Mouse (Mus musculus) heart, postnatal 0 days (tissue): ENCODE measurements around the gene Pard3. TPM values are rescaled to one million over a fixed set of nuclear protein-coding genes. Genes with fewer than 3 reads are reported as not detected.

Experiments used
- ATAC-seq: fragments of 200-750 bp; cut with Nextera tagmentation; 2 replicates; pipeline ENCODE4 v1.8.0; 2017; ENCODE audit warnings: low read depth, moderate number of reproducible peaks, moderate library complexity; ENCODE audit not compliant: insufficient read depth
- DNase-seq: peaks from one replicate; pipeline ENCODE4 v3.0.0-alpha.2; 2016; ENCODE audit warnings: low spot score
- H3K27ac ChIP-seq: fragments of 300-500 bp; sonication (generic); 2 replicates; pipeline ENCODE4 v1.5.1; 2014; ENCODE audit warnings: low read depth, mild to moderate bottlenecking
- H3K27me3 ChIP-seq: fragments of 300-500 bp; sonication (generic); 2 replicates; pipeline ENCODE4 v1.6.1; 2014; ENCODE audit warnings: low read length, mixed read lengths; ENCODE audit not compliant: control insufficient read depth, insufficient read depth
- H3K36me3 ChIP-seq: fragments of 300-500 bp; sonication (generic); replicated peaks from 2 replicates; pipeline ENCODE4 v1.6.1; 2014; ENCODE audit warnings: low read length, mixed read lengths; ENCODE audit not compliant: control insufficient read depth, insufficient read depth
- H3K4me1 ChIP-seq: fragments of 300-500 bp; sonication (generic); 2 replicates; pipeline ENCODE4 v1.6.1; 2014; ENCODE audit warnings: antibody characterized with exemption; ENCODE audit not compliant: control insufficient read depth, insufficient read depth
- H3K4me2 ChIP-seq: fragments of 300-500 bp; sonication (generic); 2 replicates; pipeline ENCODE4 v1.6.1; 2014; ENCODE audit warnings: low read depth, mild to moderate bottlenecking, low read length, moderate library complexity
- H3K4me3 ChIP-seq: fragments of 300-500 bp; sonication (generic); 2 replicates; pipeline ENCODE4 v1.5.1; 2014; ENCODE audit warnings: low read depth, low read length
- H3K9ac ChIP-seq: fragments of 300-500 bp; sonication (generic); replicated peaks from 2 replicates; pipeline ENCODE4 v1.6.1; 2014; ENCODE audit warnings: low read depth, low read length, mixed read lengths
- H3K9me3 ChIP-seq: fragments of 300-500 bp; sonication (generic); replicated peaks from 2 replicates; pipeline ENCODE4 v1.6.1; 2016; ENCODE audit warnings: low read length; ENCODE audit not compliant: control insufficient read depth
- CTCF ChIP-seq: IDR thresholded peaks from 2 replicates; pipeline ENCODE4 v1.5.1; 2016; ENCODE audit warnings: antibody characterized with exemption, control low read depth, low read depth
- EP300 ChIP-seq: IDR thresholded peaks from 2 replicates; pipeline ENCODE4 v1.6.1; 2016; ENCODE audit warnings: antibody characterized with exemption, low read depth
- WGBS: fragments of 180-500 bp; shearing (Covaris S2); extraction: QIAGEN DNeasy Blood & Tissue Kit; methylation state at CpG from one replicate; pipeline ENCODE4 v1.1.7; 2014; 5-methylcytosine and 5-hydroxymethylcytosine counted together
- polyA plus RNA-seq: library from polyadenylated mRNA; unstranded; fragments of >200 nt; fragmentation: Nextera tagmentation; extraction: Ambion mirVana; gene quantifications from 2 replicates; pipeline ENCODE4 v1.2.1, GENCODE M21; 2015
- total RNA-seq: library from RNA; depleted of rRNA; stranded (reverse); fragments of >200 nt; gene quantifications from 2 replicates; pipeline ENCODE4 v1.2.3, GENCODE M21; 2014; ENCODE audit warnings: low replicate concordance

Pard3 gene
- total and polyA plus RNA-seq, 2 experiments from 2014 or later: 9.2 to 13.8 TPM

- Histone ChIP-seq H3K4me2 (no peak overlapping the region), H3K27ac (no peak overlapping the region), H3K9me3 (no peaks in the 10 kb centered on the region), H3K27me3 (no peaks in the 10 kb centered on the region), H3K36me3 (no peaks in the 10 kb centered on the region), H3K4me3 (no peak overlapping the region), H3K4me1 (no peaks in the 10 kb centered on the region), H3K9ac (no peak overlapping the region)
- no peak for TF ChIP-seq EP300
- no peak for TF ChIP-seq CTCF
- DNase-seq (no peak), ATAC-seq (no peak)
- WGBS: 85% methylated on average over 11 of the region's 11 CpGs
These were observed 274.5 kb downstream of the Pard3 start for GRCm38 (mm10) chr8:127338183-127338582.

- H3K27ac ChIP-seq: no peak overlapping the region
- H3K27me3 ChIP-seq: no peaks in the 10 kb centered on the region
- TF ChIP-seq CTCF (no peak), EP300 (no peak)
- H3K4me1 ChIP-seq: no peaks in the 10 kb centered on the region
- no peak overlapping the region for H3K4me3 ChIP-seq
- H3K9me3 ChIP-seq: no peaks in the 10 kb centered on the region
- DNase-seq (no peak), ATAC-seq (no peak)
- H3K9ac ChIP-seq: no peak overlapping the region
- 85% methylated on average over 7 of the region's 7 CpGs for WGBS
- H3K36me3 ChIP-seq: no peaks in the 10 kb centered on the region
- no peak overlapping the region for H3K4me2 ChIP-seq
These were observed 277.4 kb downstream of the Pard3 start for GRCm38 (mm10) chr8:127341046-127341445.

GRCm38 (mm10) chr8:127343115-127343514, 279.4 kb downstream of the Pard3 start:
- Histone ChIP-seq H3K4me1 (no peaks in the 10 kb centered on the region), H3K27me3 (no peaks in the 10 kb centered on the region), H3K9ac (no peak overlapping the region), H3K9me3 (no peaks in the 10 kb centered on the region), H3K27ac (no peak overlapping the region), H3K4me3 (no peak overlapping the region), H3K36me3 (no peaks in the 10 kb centered on the region), H3K4me2 (no peak overlapping the region)
- DNase-seq: no peak
- TF ChIP-seq CTCF (no peak), EP300 (no peak)
- ATAC-seq: no peak
- 76% methylated on average over 2 of the region's 2 CpGs for WGBS

GRCm38 (mm10) chr8:127344421-127344820, 280.7 kb downstream of the Pard3 start:
- H3K27ac ChIP-seq: no peak overlapping the region
- H3K36me3 ChIP-seq: no peaks in the 10 kb centered on the region
- H3K4me3 ChIP-seq: no peak overlapping the region
- no peak overlapping the region for H3K4me2 ChIP-seq
- H3K4me1 ChIP-seq: no peaks in the 10 kb centered on the region
- no peaks in the 10 kb centered on the region for H3K27me3 ChIP-seq
- no peak for ATAC-seq
- TF ChIP-seq EP300: no peak
- no peak for TF ChIP-seq CTCF
- no peak for DNase-seq
- no peaks in the 10 kb centered on the region for H3K9me3 ChIP-seq
- no peak overlapping the region for H3K9ac ChIP-seq
- WGBS: 84% methylated on average over 3 of the region's 3 CpGs

- Histone ChIP-seq H3K4me1 (no peaks in the 10 kb centered on the region), H3K9me3 (no peaks in the 10 kb centered on the region), H3K4me3 (no peak overlapping the region), H3K9ac (no peak overlapping the region), H3K36me3 (no peaks in the 10 kb centered on the region), H3K27me3 (no peaks in the 10 kb centered on the region), H3K4me2 (no peak overlapping the region), H3K27ac (no peak overlapping the region)
- TF ChIP-seq EP300 (no peak), CTCF (no peak)
- ATAC-seq (no peak), DNase-seq (no peak)
- 95% methylated on average over 1 of the region's 1 CpGs for WGBS
These were observed 282.3 kb downstream of the Pard3 start for GRCm38 (mm10) chr8:127345912-127346423.

- no peaks in the 10 kb centered on the region for H3K36me3 ChIP-seq
- no peaks in the 10 kb centered on the region for H3K4me1 ChIP-seq
- H3K4me2 ChIP-seq: no peak overlapping the region
- no peak for ATAC-seq
- WGBS: 83% methylated on average over 2 of the region's 2 CpGs
- no peak overlapping the region for H3K9ac ChIP-seq
- no peak overlapping the region for H3K4me3 ChIP-seq
- H3K9me3 ChIP-seq: no peaks in the 10 kb centered on the region
- no peak for TF ChIP-seq CTCF
- no peak for TF ChIP-seq EP300
- no peak overlapping the region for H3K27ac ChIP-seq
- no peaks in the 10 kb centered on the region for H3K27me3 ChIP-seq
- DNase-seq: no peak
These were observed 284.3 kb downstream of the Pard3 start for GRCm38 (mm10) chr8:127347890-127348495.
